Mouse (Mus musculus): ENCODE data around the gene Slc16a3.
A peak's percentile ranks its signal among the peaks of the same experiment; 100 is the strongest.

The Slc16a3 gene

GRCm38 (mm10) chr11:120979711-120980426 is 31.6 kb downstream of the Slc16a3 start:
- DNase-seq = no peak

DNA sequence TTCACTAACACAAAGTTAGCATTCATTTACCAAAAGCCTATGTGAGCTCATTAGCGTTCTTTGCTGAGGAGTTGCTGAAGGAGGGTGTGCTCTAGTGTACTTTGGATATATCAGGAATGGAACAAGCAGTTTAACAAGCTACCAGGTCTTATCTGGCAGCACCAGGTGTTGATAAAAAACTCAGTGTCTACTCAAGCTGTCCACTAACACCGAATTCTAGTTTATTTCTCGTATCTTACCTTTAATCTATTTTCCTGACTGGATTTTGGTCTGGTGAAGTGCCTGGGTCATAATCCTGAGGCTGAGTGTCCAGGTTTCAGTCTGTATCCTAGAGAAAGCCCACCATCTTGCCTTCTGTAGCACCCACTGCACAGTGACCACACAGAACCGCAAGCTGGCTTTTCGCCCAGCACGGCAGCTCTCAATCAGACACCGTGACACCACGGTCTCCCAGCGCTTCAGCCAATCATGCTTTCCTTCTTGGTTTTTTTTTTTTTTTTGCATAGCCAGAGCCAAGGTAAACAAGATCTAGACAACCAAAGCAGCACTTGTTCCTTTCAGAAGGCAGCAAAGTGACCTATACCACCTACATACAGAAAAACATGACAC is 32.3 kb downstream of the Slc16a3 start:
- peak; percentile 69 to 77 for DNase-seq

GRCm38 (mm10) chr11:120981661-120982060 is 33.4 kb downstream of the Slc16a3 start:
- peak in 1 of 2 experiments; percentile 61 for DNase-seq

DNA sequence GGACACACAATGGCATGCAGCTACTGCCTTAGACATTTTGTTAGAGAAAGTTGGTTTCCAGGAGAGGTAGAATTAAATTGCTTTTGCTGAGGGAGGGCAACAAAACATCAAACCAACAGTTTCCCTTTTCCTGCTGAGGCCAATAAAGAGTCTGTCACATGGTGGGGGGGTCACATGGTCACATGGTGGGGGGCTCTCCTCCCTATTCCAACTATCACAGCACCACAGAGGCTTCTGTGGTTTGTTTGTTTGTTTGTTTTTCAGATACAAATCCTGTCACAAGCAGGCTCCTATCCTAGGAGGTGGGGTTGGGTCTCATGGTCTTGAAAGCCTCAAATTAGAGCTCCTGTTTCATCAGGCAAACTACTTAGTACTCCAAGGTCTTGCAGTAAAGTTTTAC is 34.2 kb downstream of the Slc16a3 start:
- no peak for DNase-seq

- peak; percentile 23 to 60 for DNase-seq
Observed at GRCm38 (mm10) chr11:120984448-120985330, 36.4 kb downstream of the Slc16a3 start.

DNA sequence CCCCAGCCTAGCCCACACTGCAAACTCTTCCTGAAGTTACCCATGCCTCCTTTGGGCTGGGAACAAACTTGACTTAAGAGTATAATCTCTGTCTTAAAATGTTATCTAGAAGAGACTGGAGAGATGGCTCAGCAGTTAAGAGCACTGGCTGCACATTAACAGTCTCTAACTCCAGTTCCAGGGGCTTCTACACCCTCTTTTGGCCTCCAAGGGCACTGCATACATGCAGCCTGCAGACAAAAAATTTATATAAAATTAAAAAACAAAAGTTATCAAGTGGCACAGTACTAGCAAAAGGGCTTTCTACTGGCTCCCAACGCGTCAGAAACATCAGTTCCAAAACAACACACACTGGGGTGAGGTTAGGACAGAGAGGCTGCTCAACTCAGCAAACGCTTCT is 39.3 kb downstream of the Slc16a3 start:
- peak in 1 of 2 experiments; percentile 16 for DNase-seq

DNA sequence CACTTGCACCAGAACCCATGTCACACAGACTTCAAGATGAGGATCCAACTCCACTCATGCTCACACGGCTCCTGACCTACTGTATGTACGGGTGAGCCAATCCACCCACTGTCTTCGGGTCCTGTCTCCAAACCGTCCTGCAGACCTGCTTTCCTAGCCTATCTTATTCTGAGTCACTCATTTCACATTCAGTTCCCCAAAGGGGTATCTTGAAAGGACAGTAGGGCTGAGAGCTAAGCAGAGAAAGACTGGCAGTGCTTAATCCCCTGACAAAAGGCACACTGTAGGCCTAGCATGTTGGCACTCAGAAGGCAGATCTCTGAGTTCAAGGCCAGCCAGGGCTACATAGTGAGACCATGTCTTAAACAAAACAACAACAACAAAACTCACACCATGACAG is 40.1 kb downstream of the Slc16a3 start:
- no peak for DNase-seq

DNA sequence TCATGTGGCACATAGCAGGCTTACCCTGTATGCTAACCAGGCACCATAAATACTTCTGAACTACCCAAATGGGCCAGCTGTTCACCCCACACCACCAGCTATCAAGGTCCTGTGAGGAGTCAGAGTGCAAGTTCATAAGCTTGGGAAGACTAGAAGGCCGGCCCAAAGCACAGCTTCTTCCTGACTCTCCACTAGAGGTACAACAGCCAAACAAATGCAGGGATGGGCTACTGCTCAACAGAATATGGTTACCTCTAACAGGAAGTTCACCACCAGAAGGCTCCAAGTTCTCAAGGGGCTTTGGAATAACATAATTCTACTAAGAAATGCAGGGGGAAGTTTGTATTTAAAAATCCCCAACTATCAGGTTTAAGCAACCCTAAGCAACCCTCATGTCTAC is 41.2 kb downstream of the Slc16a3 start:
- peak in 1 of 2 experiments; percentile 18 for DNase-seq

DNA sequence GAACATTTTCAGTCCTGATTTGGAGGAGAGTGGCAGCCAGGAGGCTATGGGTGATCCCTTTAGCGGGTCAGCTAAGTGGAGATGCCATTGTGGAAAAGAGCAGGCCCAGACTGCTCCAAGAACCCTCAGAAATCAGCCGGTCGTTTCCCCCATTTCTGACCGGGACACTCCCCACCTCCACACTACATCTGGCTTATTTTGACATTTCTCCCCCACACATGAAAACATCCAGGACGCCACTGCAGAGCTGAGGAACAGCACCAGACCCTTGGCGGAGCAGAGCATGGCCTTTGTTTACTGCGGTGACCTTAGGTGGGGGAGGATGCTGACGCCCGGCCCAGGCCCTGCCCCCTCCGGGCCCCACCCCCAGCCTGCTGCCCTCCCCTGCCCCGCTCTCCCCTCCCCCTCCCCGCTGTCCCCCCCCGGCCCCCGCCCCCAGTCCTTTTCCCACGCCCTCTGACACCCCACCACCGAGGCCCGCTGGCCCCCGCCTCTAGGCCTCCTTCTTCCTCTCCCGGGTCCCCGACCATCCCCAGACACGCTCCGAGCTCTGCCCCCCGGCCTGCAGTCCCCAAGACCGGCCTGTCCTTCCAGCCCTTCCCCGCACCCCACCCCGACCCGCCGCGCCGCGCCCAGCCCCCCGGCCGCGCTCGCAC is 42.0 kb downstream of the Slc16a3 start:
- peak; percentile 70 to 87 for DNase-seq

- DNase-seq = peak; percentile 97 to 100
Observed at GRCm38 (mm10) chr11:120990951-120991526, 42.8 kb downstream of the Slc16a3 start, which contains the start of gene Csnk1d. Gene Csnk1d (minus strand): TSS chr11:120991330.

DNA sequence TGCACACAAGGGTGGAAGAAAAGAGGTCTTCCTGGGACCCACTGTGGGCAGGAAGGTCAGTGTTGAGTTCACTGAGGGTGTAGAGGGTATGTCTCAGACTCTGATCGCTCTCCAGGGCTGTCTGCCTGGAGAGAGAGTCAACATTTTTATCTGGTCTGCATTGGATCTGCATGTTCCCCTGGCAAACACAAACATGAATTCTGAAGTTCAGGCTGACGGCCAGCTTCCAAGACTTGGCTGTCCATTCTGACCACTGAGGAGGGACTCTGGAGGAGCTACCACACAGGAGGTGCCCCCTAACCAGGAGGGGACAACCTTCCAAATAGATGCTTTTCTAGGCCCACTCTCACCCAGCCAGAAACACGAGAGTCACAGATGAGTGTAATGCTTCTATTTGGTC is 43.5 kb downstream of the Slc16a3 start:
- DNase-seq = peak in 1 of 2 experiments; percentile 8

DNA sequence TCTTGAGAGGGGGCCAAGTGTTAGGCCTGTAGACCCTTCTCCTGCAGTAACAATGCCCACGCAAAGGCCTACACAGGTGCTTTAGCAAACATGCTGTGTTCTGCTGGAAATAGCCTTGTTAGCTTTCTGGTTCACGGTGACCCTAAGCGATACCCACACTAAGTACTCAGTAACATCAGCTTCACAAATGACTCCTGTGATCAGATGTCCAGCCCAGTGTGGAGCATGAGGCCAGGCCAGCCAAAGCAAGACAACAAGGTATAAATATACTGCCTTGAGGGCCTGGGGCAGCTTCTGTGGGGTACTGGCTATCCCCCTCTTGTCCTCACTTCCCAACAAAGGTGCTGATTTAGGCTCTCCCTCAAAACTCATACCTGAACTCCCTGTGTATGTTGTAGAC is 44.8 kb downstream of the Slc16a3 start:
- DNase-seq = no peak

- peak in 1 of 2 experiments; percentile 8 for DNase-seq
Observed at GRCm38 (mm10) chr11:120993586-120993985, 45.3 kb downstream of the Slc16a3 start.

DNA sequence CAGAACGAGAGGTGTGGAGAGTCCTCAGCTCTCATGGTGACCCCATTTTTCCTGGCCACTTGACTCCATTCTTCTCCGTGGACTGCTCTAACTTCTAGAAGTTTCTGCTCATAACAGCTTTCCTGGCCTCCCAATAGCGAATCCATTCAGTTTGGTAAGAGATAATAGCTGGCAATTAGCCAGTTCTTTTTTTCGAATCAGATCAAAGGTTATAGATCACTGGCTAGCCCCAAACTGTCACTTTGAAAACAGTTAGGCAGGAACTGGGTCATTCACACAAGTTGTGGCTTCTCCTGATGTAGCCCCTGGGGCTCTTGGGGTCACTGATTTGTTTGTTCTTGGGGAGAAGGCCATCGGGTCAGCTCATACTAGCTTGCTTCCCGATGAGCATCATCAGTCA is 46.5 kb downstream of the Slc16a3 start:
- DNase-seq = no peak

DNA sequence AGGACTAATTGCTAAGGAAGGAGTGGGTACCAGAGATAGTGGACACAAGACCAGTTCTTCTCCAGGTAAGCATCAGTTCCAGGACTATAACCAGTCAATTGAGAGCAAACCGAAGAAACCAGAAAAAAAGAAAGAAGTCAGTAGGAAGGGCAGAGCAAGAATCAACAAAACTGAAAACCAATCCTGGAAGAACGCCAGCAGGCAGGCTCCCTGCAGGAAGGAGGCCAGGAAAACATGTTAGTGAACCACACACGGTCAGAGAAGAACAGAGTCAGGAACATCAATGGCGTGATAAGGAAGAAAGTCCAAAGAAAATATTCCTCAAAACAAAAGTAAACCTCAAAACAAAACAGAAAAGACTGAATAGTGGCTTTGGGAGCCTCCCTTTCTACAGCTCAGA is 53.7 kb downstream of the Slc16a3 start:
- peak; percentile 50 to 58 for DNase-seq

- no peak for DNase-seq
Observed at GRCm38 (mm10) chr11:121004281-121004680, 56.0 kb downstream of the Slc16a3 start.

- no peak for DNase-seq
Observed at GRCm38 (mm10) chr11:121006184-121006583, 57.9 kb downstream of the Slc16a3 start.

- DNase-seq = no peak
Observed at GRCm38 (mm10) chr11:121010044-121010755, 61.9 kb downstream of the Slc16a3 start.

Data from kidney, postnatal 25 days (tissue).